Mouse (Mus musculus) macrophage (primary cell): ENCODE results near the gene Bckdha. TPM values are rescaled to one million over a fixed set of nuclear protein-coding genes. Genes with fewer than 3 reads are reported as not detected.

Experiments used
- H3K27ac ChIP-seq: fragments of 350-480 bp; formaldehyde crosslinking; 2 replicates; pipeline ENCODE4 v1.9.0; 2021
- H3K36me3 ChIP-seq: fragments of 350-480 bp; formaldehyde crosslinking; 2 replicates; pipeline ENCODE4 v1.9.0; 2021; ENCODE audit errors: inconsistent target
- H3K4me3 ChIP-seq: fragments of 350-480 bp; formaldehyde crosslinking; 2 replicates; pipeline ENCODE4 v1.9.0; 2021; ENCODE audit errors: inconsistent target
- H3K79me2 ChIP-seq: fragments of 350-480 bp; formaldehyde crosslinking; 2 replicates; pipeline ENCODE4 v1.9.0; 2021; ENCODE audit errors: inconsistent target
- WGBS: methylation state at CpG from one replicate; pipeline ENCODE4 v1.1.7; 2026; ENCODE audit warnings: inconsistent platforms; ENCODE audit not compliant: missing documents; 5-methylcytosine and 5-hydroxymethylcytosine counted together
- polyA plus RNA-seq: library from polyadenylated mRNA; stranded (reverse); fragments of 250-400 nt; gene quantifications from 3 replicates; pipeline ENCODE4 v1.2.4, GENCODE M21; 2018; ENCODE audit warnings: inconsistent platforms
- total RNA-seq, 78 experiments: library from RNA; depleted of rRNA; stranded (reverse); fragments of 250-400 nt; gene quantifications; 1 replicate in 9 of 78; 2 replicates in 24 of 78; 3 replicates in 43 of 78; 4 replicates in 2 of 78; pipeline ENCODE4 v1.2.4; 2018; ENCODE audit warnings: inconsistent platforms in 56 of 78

Bckdha gene
- 10 to 100 TPM in 4 of 26 experiments, 1 to 10 TPM in 22; 1.3 to 12.7 (median 6.6) TPM for total RNA-seq (2018; cell fraction: chromatin; rRNA removed)
- 10 to 100 TPM; 16.5 to 35.3 (median 21.6) TPM for total RNA-seq (2018; cell fraction: cytosol; rRNA removed)
- 10 to 100 TPM in 9 of 26 experiments, 1 to 10 TPM in 17; 3.0 to 14.6 (median 8.6) TPM for total RNA-seq (2018; cell fraction: nucleus; rRNA removed)
- polyA plus RNA-seq: 16.8 to 34.2 TPM (median 16.9 TPM) in 3 replicates

DNA sequence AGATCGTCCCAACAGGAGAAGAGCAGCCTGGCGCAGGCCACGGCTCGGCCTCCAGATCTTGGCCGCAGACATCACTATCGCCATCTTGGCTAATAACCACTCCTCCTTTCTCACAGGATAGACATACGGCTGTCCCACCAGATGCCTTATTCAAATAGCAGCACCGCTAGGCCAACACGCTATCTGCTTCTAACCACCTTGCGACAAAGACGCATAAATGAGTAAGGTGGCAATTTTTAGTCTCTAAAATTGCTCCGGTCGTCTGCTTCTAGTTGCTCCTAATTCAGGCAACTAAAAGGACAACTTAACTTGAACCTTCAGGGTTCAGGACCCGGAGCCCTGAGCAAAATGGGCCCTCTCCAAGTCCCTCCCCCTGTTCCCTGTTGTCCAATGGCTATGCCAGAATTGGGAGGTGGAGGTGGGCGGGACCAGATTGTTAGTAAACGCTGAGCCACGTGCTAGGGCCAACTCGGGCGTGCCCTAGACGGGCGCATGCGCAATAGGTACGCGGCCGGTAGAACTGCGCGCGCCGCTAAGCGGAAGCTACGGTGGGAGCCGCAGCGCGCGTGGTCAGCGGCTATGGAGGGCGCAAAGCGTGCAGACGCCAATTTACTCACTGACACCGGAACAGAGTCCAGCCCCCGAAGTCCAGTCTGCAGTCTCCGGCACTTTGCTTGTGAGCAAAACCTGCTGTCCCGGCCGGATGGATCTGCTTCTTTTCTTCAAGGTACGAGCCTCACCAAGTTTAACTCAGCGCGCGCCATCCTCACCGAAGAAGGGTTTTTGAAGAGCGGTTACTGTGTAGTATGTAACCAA is at the start of gene Bckdha, which contains the start of gene Exosc5:
Gene Bckdha (minus strand): TSS at position 325 of the 816 bp plus-strand sequence.
Gene Exosc5 (plus strand): TSS at position 508 of the 816 bp plus-strand sequence.
- Histone ChIP-seq H3K36me3 (no peaks in the 10 kb centered on the region; the same call in 1 of the 2 replicates), H3K4me3 (peak within 1 kb of the TSS; percentile 93), H3K79me2 (peaks cover 76% of the 10 kb centered on the region; the same call in 1 of the 2 replicates), H3K27ac (peak within 1 kb of the TSS; percentile 97)
- 0% methylated on average over 50 of the region's 50 CpGs for WGBS

DNA sequence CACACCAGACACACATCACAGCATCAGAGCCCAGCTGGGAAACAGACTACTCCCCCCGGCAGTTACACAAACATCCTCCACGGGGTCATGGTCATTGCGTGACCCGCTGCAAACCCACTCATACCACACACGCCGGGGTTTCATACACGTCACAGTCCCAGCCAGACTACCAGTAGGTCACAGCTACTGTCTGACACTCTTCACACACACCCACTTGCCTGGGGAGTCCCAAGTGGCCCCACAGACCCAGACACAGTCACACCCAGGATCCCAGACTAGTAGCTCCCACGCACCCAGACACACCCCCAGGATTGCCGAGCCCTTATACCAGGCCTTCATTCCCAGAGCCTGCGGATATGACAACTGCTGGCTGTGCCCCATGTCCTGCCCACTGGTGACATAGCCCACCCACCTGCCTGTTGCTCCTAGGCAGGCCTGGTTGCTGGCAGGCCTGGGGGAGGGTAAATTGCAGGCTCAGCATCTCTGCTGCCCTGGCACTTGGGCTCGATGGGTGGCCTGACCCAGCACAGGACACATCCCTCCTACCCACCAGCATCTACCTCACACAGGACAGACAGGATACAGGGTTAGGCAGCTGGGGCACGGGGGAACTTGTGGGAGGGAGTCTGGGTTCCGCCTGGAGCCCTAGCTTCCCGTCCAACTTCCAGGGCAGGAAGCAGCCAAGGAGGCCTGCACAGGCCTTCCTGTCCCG is 49.0 kb upstream of the Bckdha start:
- peaks cover 23% of the 10 kb centered on the region; the same call in 1 of the 2 replicates for H3K79me2 ChIP-seq
- peak overlapping the region; percentile 97 for H3K27ac ChIP-seq
- no peak overlapping the region for H3K4me3 ChIP-seq
- H3K36me3 ChIP-seq: peaks cover 9% of the 10 kb centered on the region
- whole genome bisulfite sequencing: 25% methylated on average over 14 of the region's 15 CpGs

DNA sequence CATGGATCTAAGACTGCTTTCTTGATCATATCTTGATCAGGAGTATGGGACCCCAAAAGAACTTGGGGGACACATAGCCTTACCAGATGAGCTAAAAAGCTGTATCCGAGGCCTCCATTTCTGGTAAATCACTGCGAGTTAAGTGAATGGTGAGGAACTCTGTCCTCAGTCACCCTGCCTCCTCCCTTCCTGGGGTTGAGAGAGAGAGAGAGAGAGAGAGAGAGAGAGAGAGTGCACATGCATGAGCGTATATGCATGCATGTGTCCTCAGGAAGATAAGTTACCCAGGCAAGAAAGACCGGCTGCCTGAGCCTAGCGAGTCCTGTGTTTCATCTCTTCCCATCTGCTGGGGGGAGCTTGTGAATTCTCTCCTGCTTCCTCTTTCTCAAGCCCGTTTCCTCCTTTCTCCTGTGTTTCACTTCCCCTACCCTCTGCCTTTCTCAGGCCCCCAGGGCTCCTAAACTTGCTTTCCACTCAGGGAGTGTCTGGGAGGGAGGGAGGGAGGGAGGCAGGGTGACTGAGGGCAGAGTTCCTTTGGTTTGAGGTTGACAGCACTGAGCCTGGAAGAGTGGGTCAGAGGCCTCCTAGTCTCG is 47.9 kb upstream of the Bckdha start:
- WGBS: 3% methylated on average over 7 of the region's 7 CpGs
- peak overlapping the region; percentile 97 for H3K27ac ChIP-seq
- H3K36me3 ChIP-seq: peaks cover 17% of the 10 kb centered on the region
- no peak overlapping the region for H3K4me3 ChIP-seq
- H3K79me2 ChIP-seq: peaks cover 34% of the 10 kb centered on the region

DNA sequence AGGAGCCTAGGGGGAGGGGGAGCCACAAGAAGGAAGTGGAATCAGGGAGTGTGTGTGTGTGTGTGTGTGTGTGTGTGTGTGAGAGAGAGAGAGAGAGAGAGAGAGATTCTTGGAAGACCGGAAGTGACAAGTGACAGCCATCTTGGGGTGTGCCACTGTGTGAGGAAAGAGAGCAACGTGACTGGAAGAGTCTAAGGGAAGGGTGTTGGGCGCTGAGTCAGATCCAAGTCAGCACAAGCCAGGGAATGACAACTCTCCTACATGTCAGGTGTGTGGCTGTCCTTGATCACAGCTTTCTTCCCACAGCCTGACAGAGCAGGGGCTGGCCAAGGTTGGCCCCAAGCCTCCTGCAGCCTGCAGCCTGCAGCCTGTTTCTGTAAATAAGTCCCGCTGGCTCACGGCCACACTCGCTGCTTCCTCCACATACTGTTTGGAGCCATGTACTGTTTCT is 47.0 kb upstream of the Bckdha start:
- WGBS: 24% methylated on average over 6 of the region's 6 CpGs

DNA sequence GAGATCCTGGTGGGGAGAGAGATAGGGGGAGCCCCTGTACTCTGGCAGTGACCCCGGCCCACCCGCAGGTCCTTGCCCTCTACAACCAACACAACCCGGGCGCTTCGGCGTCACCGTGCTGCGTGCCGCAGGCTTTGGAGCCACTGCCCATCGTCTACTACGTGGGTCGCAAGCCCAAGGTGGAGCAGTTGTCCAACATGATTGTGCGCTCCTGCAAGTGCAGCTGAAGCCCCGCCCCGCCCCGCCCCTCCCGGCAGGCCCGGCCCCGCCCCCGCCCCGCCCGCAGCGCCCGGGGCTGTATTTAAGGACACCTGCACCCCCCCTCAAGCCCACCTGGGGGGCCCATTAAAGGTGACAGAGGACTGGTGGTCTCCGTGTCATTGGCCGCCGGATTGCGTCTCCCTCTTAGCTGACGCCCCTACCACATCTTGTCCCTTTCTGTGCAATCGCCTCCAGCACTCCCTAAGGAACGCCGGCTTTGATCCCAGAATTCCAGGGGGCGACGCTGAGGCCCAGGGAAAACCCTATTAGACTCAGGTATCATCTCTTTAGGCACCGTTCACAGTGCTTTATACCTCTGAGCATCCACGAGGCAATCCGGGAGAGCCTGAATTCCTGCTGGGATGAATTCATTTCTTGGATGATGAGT is 46.1 kb upstream of the Bckdha start:
- peak overlapping the region; percentile 97 for H3K27ac ChIP-seq
- H3K79me2 ChIP-seq: peaks cover 52% of the 10 kb centered on the region
- no peak overlapping the region for H3K4me3 ChIP-seq
- WGBS: 83% methylated on average over 37 of the region's 37 CpGs
- H3K36me3 ChIP-seq: peaks cover 35% of the 10 kb centered on the region

More for the DNA sequence above, 47.0 kb upstream of the Bckdha start:
- Histone ChIP-seq H3K4me3 (no peak overlapping the region), H3K36me3 (peaks cover 26% of the 10 kb centered on the region), H3K79me2 (peaks cover 42% of the 10 kb centered on the region), H3K27ac (peak overlapping the region; percentile 97)

DNA sequence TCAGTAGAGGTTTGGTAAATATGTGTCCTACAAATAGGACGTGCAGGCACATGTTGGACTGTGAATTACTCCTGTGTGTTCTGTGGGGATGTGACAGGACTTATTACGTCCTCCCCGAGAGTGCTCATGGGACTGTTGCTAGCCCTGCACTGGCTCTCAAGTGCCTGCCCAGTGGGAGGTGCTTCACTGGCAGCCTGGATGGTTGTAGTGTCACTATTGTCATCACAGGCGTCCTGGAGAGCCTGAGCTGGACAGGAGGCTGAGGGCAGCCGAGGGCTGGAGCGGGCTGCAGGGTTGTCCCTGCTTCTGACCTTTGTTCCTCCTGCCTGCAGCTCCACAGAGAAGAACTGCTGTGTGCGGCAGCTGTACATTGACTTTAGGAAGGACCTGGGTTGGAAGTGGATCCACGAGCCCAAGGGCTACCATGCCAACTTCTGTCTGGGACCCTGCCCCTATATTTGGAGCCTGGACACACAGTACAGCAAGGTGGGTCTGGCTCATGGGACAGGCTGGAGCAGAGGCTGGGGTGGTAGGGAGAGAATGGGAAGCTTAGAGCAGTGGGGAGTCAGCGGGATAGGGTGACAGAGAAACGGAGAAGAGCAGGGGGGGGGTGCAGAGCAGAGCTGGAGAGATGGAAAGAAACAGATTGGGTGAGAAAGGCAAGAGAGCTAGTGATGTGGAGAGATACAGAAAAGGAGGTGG is 45.2 kb upstream of the Bckdha start:
- no peak overlapping the region for H3K4me3 ChIP-seq
- H3K36me3 ChIP-seq: peaks cover 44% of the 10 kb centered on the region
- H3K27ac ChIP-seq: no peak overlapping the region
- H3K79me2 ChIP-seq: peaks cover 60% of the 10 kb centered on the region
- 91% methylated on average over 9 of the region's 10 CpGs for WGBS

DNA sequence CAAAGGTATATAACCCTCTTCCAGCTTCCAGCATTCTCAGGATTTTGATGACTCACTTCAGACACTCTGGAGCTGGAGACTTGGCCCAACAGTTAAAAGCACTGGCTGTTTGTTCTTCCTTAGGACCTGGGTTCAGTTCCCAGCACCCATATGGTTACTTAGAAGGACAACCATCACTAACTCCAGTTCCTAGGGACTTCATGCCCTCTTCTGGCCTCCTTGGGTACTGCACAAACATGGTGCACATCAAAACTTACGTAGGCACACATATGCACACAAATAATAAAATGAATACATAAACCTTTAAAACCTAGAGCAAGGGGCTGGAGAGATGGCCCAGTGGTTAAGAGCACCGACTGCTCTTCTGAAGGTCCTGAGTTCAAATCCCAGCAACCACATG is 43.6 kb upstream of the Bckdha start:
- peaks cover 57% of the 10 kb centered on the region for H3K36me3 ChIP-seq
- WGBS: 83% methylated on average over 2 of the region's 2 CpGs
- no peak overlapping the region for H3K27ac ChIP-seq
- peaks cover 67% of the 10 kb centered on the region for H3K79me2 ChIP-seq
- H3K4me3 ChIP-seq: no peak overlapping the region

DNA sequence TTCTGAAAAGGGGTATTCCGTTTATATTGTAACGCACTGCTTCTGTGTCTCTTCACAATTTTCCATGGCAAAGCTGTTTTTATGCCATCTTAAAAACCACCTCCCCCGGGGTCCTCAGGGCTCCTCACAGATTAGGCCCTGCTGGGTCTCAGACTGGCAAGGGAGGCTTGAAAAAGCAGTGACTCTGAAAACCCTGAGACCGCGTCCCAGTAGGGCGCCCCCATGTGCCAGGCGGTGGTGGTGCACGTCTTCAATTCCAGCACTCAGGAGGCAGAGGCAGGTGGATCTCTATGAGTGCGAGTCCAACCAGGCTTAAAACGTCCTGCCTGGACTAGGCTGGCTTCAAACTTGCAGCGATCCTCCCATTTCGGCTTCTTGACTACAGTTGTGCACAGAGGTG is 42.0 kb upstream of the Bckdha start:
- WGBS: 92% methylated on average over 11 of the region's 12 CpGs
- Histone ChIP-seq H3K27ac (no peak overlapping the region), H3K4me3 (no peak overlapping the region), H3K36me3 (peaks cover 73% of the 10 kb centered on the region), H3K79me2 (peaks cover 83% of the 10 kb centered on the region)

DNA sequence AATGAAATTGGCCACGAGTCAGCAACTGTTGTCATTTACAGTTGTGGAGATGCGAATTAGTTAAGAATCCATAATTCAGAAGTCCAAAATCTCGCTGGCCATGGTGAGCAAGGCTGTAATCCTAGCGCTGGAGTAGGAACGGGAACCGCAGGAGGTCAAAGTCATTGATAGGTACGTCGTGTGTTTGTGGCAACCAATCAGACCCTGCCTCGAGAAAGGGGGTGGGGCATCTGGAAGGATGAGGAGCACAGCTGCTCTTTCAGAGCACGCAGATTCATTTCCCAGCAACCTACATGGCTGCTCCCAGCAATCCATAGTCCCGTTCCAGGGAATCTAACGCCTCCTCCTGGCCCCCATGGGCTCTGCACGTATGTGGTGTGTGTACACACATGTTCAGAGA is 41.1 kb upstream of the Bckdha start:
- Histone ChIP-seq H3K36me3 (peaks cover 82% of the 10 kb centered on the region), H3K79me2 (peaks cover 92% of the 10 kb centered on the region), H3K27ac (no peak overlapping the region), H3K4me3 (no peak overlapping the region)
- WGBS: 97% methylated on average over 13 of the region's 13 CpGs

DNA sequence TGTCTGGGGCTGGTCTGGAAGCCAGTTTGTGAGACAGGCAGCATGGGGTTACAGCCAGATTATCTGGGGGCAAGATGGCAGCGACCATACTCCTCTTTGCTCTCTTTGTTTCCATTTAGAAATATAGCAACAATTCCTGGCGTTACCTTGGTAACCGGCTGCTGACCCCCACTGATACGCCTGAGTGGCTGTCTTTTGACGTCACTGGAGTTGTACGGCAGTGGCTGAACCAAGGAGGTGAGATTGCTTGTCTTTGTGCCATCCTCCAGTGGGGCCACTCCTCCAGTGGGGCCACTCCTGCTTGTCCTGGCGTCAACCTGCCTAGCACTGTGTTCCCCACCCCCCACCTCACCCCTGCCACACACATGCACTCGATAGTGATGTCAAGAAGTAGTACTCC is 35.3 kb upstream of the Bckdha start:
- WGBS: 89% methylated on average over 8 of the region's 8 CpGs
- H3K4me3 ChIP-seq: no peak overlapping the region
- H3K79me2 ChIP-seq: peaks cover 99% of the 10 kb centered on the region
- peaks cover 73% of the 10 kb centered on the region for H3K36me3 ChIP-seq
- H3K27ac ChIP-seq: no peak overlapping the region

DNA sequence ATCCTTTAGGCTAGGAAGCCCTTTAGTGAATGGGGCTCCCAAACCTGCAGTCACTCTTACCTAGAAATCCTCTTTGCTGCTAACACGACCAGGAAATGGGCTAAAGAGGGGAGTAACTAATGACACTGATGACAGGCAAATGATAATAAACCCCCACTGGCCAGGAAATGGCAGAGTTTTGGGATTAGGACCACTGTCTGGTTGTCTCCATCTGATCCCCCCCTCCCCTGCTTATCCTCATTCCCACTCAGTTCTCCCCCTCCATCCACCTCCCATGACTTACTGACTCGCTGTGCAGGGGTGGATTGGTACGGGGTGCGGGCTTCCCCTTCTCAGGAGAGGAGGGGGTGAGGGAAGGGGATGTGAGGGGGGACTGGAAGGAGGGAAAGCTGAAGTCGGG is 31.3 kb upstream of the Bckdha start:
- H3K36me3 ChIP-seq: peaks cover 35% of the 10 kb centered on the region
- H3K27ac ChIP-seq: peak overlapping the region; percentile 60
- peak overlapping the region; percentile 50 for H3K4me3 ChIP-seq
- 6% methylated on average over 5 of the region's 5 CpGs for WGBS
- peaks cover 86% of the 10 kb centered on the region for H3K79me2 ChIP-seq

DNA sequence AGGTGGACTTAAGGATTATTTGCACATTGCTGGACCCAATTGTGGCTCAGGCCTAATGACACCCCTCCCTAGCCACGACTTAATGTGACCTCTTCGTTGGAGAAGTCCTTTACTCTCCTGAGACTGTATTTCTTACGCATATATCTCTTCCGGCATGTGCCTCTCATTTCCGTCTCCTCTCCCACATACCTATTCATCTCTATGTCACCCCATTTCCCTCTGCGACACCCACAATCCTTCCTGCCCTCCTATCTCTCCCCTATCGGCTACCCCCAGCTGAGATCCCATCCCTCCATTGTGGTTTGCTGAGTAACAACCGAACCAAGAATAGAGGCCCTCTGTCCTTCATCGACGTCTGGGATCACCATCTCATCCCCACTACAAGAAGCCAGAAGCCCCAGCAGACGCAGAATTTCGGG is 30.8 kb upstream of the Bckdha start:
- WGBS: 0% methylated on average over 12 of the region's 12 CpGs
- H3K79me2 ChIP-seq: peaks cover 85% of the 10 kb centered on the region
- H3K4me3 ChIP-seq: peak overlapping the region; percentile 50
- peak overlapping the region; percentile 60 for H3K27ac ChIP-seq
- H3K36me3 ChIP-seq: peaks cover 30% of the 10 kb centered on the region

DNA sequence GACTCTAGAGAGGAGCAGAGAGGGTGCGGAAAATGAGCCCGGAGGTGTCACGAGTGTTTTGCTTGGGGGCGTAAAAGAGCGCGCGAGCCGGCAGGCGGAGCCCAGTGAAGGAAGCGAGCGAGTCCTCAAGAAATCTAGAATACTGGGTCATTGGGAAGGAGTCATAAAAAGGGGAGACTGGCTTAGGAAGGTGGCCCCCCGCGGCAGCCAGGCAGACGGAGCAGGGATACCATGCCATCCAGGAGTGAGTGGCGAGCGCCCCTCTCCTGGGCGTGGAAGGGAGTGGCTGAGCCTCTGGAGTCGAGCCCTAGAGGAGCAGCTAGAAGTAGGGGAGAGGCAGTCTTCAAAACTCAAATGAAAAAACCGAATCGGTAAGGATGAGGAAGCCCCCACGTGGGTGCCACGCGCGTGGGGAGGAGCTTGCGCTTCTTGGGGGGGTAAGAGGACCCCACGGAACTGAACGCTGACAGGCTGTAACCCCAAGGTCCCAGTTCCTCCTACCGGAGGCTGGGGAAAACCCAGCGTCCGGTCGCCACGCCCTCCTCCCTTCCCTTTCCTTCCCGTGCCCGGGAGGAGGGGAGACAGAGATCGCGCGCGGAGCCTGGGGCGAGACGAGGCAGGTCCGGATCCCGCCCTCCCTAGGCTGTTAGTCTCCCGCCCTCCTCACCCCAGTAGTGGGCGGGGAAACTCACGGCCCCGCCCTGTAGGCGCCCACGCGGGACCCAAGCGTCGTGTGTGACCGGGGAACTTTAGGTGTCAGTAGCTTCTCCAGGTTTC is 30.2 kb upstream of the Bckdha start:
- WGBS: 2% methylated on average over 47 of the region's 52 CpGs
- peak overlapping the region; percentile 81 for H3K4me3 ChIP-seq
- H3K79me2 ChIP-seq: peaks cover 79% of the 10 kb centered on the region
- peak overlapping the region; percentile 91 for H3K27ac ChIP-seq
- peaks cover 24% of the 10 kb centered on the region; the same call in 1 of the 2 replicates for H3K36me3 ChIP-seq
